Mouse (Mus musculus) right cerebral cortex, postnatal 14 days (tissue): ENCODE measurements at regions not wholly inside any gene's neighbourhood (a gene's known extent, or its start where the extent isn't known, plus 50 kb on each side); places are given as distances from the start of the nearest gene placed in this dataset.
"Not testable (repeated sequence)": the region's sequence is repeated elsewhere in the genome, so short reads cannot be mapped to it uniquely, and the experiment has no call there.

ENCODE experiments used
- DNase-seq: peaks from one replicate; pipeline ENCODE4 v3.0.0; 2022

DNA sequence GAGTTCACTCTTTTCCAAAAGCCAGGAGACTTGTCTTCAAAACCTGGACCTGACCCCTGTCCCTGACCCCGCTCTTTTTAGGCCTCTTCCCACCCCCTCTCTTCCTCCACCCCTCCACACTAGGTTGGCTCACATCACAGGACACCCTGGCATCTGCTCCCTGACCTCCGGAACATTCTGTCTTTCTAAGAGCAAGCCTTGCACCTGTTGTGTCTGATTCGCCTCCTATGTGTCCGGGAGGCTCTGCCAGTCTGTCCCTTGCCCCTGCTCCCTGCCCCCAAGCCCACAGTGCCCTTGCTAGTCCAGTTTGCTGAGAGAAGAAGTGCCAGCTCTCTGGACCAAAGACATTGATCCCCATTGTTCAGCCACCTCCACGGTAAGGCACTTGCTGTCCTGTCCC lies 138.3 kb upstream of the Ajap1 start:
- DNase-seq = no peak

DNA sequence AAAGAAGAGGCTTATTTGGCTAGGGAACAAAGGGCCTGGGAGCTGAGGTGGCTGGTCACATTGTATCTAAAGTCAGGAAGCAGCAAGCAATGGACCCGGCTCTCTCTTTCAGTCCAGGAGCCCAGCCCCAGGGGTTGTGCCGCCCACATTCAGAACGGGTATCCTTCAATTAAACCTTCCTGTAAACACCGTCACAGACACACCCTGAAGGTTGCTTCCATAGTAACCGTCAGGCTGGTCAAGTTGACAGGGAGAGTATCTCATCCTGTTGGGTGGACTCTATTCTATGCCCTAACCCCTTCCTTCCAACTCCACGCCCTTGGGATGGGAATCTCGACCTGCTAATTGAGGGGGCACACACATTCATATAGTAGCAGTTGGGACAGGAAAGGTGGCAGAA lies 148.6 kb upstream of the Ajap1 start:
- no peak for DNase-seq

DNA sequence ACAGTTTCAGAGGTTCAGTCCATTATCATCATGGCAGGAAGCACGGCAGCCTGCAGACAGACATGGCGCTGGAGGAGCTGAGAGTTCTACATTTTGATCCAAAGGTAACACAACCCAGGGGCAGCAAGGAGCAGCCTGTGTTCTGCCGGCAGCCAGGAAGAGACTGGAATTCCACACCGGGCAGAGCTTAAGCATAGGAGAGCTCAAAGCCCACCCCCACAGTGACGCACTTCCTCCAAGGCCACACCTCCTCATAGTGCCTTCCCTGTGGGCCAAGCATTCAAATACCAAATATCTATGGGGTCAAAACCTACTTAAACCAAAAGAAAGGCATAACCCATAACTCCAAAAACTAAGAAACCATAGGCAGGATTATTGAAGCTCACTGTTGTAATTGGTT lies 149.4 kb upstream of the Ajap1 start:
- DNase-seq = no peak

DNA sequence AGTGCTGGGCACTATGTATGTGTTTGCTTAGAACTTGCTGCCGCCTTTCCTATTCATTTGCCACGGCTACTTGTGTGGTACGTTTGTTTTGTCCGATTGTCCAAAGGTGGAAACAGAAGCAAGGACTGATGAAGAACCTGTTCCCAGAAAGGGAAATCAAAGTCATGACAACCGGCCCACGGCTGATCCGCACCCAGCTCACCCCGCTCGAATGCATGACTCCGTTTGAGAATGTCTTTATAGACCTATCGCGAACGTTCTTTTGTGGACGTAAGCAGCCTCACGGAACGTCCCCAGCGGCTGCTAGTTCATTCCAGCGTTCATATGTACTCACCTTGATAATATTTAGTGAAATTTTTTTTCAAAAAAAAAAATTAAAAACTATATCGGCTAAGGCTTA lies 149.9 kb upstream of the Ajap1 start:
- no peak for DNase-seq

DNA sequence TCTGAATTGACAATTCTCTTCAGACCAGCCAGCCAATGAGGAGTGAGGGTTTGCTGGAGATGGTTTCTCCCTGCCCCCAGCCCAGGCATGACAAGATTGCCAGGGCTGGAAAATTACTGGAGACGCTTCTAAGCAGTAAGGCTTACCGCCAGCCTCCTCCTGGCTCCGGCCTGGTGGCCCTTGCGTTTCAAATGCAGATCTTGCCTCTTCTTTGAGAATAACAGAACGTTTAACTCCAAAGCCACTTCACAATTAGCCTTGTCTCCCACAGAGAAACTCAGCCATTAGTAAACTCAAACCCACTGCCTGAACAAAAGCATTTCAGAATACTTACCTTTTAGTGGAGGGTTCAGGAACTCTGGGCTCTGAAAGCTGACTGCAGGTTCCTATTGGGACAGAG lies 150.6 kb upstream of the Ajap1 start:
- peak; percentile 19 for DNase-seq

DNA sequence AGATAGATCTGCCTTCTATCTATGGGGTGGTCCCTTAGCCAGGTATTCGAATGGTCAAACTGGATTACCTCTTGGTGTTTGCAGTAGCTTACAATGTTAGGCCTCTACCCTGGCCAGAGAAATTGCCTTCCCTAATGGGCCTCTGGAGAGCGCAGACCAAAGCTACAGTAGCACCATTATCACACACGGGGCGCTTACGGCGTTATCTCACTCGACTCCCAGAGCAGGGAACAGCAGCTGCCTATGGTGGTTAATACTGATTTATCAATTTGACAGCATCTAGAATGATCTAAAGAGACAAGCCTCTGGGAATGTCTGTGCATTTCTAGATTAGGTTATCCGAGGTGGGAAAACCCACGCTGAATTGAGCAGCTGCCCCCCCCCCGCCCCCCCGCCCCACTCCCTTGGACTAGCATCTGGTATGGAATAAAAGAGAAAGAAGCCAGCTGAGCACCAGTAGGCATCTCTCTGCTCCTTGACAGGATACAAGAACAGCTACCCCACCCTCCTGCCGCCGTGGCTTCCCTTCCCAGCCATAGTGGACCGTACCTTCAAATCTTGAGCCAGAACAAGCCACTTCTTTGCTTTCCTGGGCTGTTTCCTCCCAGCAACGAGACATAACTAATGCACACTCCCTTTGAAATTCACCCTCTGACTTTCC lies 151.7 kb upstream of the Ajap1 start:
- DNase-seq = no peak

DNA sequence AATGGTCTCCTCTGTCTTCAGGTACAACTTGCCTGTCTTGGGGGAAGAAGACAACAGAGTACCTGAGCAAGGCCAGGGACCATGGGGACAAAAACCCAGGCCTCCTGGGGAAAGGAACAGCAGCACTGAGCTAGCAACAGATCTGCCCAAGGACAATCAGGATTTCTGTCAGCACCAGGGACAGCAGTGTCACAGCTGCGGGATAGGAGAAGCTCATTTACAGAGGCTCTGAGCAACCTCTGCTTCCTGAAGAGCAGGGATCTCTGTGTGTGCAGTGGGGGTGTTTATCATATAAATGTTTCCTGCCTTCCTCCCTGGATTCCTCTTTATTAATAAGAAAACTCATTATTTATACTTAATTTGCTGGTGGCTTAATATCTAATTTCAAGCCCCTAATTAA lies 155.4 kb upstream of the Ajap1 start:
- DNase-seq = no peak

DNA sequence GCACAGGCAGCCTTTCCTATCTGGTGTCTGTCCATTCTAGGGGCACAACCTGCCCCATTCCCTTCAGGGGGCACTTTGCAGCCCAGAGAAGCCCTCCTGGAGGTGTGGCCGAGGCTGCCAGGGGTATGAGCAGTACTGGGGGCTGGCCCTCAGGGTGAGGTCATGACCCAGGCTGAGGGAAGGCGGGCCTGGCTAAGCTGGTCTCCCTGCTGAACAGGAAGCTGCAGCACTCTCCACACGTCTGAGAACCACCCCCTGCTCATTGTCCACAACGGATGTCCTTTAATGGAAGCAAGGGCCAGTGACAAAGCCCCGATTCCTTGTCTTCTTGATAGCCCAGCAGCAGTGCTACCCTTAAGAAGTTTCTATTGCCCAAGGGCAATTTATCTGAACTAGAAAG lies 169.2 kb upstream of the Ajap1 start:
- no peak for DNase-seq

DNA sequence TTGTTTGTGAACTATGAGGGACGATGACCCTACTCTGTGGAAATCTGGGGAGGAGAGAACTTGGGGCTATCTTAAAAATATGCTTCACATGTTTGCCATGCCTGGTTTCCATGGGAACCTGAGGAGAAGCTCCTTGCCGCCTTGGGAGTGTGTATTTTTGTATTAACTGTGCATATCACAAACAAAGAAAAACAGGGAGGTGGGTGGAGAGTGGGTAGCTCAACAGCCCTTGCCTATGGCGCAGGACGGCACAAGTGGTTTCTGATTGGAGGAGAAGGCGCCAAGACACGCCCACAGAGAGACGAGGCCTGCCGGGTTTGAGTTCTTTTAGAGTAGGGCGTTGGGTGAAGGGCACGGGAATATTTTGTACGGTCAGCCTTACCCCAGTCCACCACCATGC lies 170.2 kb upstream of the Ajap1 start:
- peak; percentile 29 for DNase-seq

DNA sequence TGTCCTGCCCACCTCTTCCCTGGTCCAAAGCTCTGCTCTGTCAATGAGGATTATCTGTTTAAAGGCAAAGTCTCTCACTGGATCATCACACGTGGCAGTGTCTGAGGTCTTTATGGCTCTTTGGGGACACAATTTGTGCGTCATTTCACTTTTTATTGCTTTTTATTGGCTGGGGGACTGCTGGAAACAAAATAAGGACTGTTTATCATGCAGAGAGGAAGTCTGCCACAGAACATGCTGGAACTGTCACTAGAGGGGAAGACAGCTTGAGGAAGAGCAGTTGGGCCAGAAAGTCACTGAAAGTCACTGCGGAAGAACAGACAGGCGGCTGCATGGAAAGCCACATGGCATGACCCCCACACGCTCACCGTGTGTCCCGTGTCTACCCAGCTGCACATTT lies 180.1 kb upstream of the Ajap1 start:
- no peak for DNase-seq

DNA sequence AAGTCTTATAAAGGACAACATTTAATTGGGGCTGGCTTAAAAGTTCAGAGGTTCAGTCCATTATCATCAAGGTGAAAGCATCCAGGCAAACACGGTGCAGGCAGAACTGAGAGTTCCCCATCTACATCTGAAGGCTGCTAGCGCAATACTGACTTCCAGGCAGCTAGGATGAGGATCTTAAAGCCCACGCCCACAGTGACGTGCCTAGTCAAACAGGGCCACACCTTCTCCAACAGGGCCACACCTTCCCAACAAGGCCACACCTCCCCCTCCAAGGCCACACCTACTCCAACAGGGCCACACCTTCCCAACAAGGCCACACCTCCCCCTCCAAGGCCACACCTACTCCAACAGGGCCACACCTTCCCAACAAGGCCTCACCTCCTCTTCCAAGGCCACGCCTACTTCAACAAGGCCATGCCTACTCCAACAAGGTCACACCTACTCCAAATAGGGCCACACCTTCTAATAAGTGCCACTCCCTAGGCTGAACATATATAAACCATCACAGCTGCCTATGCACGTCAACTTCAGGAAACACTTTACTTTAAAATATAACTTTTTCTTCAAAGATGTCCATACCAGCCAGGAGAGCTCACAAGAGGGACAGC lies 184.1 kb upstream of the Ajap1 start:
- not testable (repeated sequence) for DNase-seq

DNA sequence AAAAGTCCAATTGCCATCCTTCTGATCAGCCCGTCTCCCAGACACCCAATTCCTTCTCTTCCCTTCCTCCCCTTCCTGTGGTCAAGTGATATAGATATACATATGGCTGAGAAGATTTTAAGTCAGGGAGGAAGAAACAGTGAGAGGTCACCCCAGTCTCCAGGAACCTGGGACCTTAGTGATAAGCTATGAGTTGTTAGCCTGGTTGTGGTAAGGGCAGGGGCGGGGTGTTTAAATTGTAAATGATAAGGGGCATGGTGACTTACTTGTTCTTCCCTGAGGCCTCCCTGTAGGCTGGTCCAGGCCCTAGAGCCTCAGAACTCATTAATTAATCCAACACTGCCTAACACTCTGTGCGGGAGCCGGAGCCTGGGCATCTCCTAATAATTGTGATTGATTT lies 186.5 kb upstream of the Ajap1 start:
- DNase-seq = no peak

DNA sequence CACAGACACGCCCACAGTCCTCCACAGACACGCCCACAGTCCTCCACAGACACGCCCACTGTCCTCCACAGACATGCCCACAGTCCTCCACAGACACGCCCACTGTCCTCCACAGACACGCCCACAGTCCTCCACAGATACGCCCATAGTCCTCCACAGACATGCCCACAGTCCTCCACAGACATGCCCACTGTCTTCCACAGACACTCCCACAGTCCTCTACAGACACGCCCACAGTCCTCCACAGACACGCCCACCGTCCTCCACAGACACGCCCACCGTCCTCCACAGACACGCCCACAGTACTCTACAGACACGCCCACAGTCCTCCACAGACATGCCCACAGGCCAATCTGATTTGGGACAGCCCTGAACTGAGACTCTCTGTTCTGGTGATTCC lies 187.6 kb upstream of the Ajap1 start:
- DNase-seq = no peak

DNA sequence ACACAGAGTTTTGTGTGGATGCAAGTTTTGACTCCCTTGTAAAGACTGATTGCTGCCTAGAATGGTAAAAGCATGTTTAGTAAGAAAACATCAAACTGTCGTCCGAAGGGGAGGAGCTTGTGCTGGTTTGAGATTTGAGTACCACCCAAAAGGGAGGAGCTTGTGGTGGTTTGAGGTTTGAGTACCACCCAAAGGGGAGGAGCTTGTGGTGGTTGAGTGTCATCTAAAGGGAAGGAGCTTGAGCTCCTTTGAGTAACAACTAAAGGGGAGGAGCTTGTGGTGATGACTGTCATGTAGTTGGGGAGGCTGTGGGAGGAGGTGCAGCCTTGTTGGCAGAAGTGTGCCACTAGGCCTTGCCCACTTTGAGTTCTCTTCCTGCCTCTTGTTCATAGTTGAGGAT lies 192.8 kb upstream of the Ajap1 start:
- no peak for DNase-seq

DNA sequence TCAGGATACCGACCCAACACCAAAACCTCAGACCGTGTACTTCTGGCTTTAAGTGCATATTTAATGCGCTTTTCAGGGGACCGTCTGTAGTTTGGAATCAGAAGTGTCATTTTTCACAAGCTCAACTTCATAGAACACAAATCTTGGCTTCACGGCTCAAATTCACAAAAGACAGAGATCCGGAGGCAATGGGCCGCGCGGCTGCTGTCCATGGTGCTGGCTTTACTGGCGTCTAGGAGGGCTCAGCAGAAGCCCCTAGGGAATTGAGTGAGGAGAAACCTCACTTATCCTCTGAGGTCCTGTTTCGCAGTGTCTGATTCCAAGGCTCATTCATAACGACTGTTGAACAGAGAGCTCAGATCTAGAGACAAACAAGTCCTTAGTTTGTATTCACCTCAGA lies 196.5 kb upstream of the Ajap1 start:
- DNase-seq = peak; percentile 22

DNA sequence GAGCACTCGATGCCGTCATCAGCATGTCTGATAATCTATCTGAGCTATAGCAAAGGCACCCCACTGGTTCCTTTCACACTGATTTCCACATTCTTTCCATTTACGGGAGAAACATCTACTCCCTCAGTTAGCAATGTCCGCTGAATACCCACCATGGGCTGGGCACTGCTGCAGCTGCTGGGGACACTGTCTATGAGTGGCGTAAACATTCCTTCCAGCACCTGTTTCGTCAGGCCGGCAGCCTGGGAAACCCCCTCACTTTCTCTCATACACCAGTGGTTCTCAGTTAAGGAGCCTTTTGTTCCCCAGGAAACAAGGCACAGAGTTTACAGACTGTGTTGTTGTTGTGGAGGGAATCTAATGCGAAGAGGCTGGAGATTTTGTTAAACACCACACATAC lies 205.8 kb upstream of the Ajap1 start:
- no peak for DNase-seq

DNA sequence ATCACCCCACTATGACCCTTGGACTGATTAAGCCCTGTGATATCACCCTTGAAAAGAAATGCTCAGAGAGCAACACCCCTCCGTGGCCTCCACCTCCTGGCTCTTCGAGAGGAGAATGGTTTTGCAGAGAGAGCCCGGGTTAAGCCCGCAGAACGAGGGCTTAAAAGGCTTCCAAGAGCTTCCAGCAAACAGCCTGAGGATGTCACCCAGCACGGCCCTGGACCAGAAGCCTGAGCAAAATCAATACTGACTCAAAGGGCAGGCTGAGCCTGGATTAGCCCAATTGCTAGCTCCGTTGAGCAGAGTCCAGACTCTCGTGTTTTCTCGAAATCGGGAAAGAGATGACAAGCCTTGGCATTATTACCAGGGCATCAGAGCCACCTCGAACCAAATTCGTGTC lies 211.3 kb upstream of the Ajap1 start:
- no peak for DNase-seq

DNA sequence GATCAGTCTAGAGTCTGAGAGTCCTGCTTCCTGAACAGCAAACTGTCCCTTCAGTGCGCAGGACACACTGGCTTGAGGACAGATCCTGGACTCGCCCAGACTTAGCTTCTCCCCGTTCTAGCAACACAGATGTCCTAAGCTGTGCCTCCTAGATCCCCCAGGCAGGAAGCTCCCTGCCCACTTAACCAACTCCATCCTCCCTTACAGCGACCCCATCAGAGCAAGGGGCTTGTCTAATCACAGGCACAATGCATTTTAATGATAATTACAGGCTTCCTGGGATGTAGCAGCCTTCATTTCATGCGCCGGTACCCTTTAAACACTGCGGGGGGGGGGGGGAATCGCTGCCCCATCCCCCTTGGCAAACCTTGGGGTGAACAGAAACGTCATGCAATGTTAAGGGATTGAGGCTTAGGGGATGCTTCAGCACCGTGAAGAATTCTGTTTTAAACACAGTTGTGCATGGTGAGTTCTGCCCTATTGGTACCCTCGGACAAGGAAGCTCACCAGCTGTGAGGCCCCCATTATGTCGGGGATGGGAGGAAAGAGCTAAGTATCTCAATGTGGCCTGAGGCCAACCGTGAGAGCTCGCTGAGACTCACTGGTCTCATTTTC lies 213.9 kb upstream of the Ajap1 start:
- no peak for DNase-seq

DNA sequence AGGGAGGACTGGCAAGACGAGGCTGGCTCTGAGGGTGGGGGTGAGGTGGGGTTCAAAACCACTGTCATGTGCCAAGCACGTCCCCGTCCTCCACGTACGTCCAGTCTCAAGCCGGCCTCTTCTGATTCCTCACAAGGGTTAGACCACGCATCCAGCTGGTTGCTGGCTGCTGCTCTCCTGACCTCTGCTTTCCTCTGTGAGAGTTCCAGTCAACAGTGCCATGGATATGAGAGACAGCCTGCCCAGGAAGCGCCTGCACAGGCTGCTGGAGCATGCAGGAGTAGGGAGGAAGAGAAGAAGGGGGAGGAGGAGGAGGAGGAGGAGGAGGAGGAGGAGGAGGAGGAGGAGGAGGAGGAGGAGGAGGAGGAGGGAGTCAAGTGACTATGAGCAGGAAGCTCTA lies 224.6 kb upstream of the Ajap1 start:
- DNase-seq = no peak

DNA sequence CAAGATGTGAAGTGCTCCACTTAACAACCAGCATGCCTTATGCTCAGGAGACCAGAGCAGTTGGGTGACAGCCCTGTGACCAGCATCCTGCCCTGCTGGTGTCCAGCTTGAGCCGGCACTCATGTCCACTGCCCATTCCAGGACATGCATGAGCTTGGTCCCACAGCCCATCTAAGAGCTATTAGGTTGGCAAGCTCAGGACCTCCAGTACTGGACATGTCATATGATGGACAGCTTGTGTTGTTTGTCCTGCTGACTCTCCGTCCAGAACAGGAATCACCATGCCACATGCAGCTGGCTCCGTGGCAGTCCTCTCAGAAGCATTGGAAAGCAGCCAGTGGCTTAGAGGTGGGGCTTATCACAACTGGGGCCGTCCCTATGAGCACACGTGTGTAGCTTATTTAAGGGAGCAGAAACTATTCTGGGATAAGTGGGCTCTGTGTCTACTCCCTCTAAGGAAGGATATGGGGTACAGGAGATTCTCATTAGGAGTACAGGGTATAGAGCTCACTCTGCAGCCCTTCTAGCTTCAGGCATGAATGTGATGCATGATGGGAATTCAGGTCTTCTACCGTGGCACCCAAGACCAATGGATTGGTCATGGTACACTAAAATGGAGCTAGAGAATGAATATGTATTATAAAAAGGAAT lies 232.5 kb upstream of the Ajap1 start:
- no peak for DNase-seq

DNA sequence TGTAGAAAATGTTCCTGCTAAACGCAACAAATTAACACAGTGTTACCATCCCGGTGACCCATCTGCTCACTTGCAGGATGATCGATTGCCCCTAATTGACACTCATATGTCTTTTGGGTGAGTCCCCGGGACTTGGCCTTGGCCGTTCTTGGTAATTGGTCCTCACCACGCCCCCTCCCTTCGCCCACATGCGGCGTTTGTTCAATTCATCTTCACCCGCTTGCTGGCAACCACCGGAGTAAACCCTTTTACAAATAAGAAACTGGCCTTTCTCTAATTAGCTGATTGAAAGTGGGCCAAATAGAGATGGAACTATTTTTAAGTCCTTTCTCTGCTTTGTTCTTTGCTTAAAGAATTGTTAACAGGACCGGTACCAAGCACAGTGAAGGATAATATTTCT lies 234.7 kb upstream of the Ajap1 start:
- no peak for DNase-seq

DNA sequence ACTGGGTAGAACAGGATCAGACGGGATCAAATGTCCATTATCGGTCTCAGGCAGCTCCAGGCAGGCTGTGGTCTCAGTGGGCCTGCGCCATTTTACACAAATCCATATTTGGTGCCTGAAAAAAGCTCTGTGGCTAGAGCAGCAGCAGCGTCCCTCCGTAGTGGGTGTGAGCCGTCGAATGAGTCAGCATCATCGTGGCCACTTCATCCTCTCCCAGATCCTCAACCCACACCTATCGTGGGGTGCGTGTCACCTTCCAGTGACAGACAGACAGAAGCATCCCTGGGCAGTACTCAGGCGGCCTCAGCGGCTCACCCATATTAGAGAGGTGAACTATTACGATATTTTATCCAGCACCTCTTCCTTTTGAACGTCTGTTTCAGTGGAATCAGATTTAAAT lies 233.0 kb upstream of the A430005L14Rik start:
- DNase-seq = no peak

DNA sequence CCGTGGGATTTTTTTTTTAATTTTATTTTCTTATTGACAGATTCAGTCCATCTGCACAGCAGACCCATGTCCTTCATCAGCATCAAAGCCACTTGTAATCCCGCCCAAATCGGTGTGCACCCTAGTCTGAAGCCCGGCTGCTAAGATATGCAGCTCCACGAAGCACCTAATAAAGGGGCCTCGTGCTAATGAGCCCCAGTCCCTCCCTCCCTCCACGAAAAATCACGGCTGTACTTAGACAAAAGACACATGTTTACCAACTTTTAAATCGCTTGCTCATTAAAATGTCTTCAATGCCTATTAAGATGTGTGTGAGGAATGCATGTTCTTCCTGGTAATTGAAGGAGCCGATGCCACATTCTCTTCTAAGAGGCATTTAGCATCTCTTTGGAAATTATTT lies 229.8 kb upstream of the A430005L14Rik start:
- no peak for DNase-seq

DNA sequence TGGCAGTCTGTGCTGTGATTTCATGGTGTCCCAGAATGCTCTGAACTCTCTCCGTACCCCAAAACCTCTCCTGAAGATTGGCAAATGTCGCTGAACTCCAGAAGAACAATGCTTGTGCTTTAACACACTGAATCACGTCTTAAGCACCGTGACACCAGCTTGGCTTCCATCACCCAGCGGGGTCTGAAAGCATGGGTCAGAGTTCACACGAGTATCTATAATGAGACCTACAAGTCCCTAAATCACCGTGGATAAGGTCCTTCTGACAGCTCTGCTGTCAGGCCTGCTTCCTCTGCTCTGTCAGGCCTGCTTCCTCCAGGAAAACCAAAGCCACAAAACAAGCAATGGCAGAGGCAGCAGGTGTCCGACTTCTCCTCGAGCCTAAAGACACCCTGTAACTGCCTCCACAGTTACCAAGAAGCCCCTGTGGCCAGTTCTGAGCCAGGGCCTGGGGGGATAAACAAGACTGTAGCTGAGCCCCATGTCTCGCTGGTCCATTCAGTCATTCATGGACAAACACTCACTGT lies 229.1 kb upstream of the A430005L14Rik start:
- DNase-seq = no peak
